Mouse (Mus musculus) common myeloid progenitor, adult 5-6 weeks (primary cell): ENCODE results near the gene Megf11. TPM values are rescaled to one million over a fixed set of nuclear protein-coding genes. Genes with fewer than 3 reads are reported as not detected.
"Not testable (repeated sequence)": the region's sequence is repeated elsewhere in the genome, so short reads cannot be mapped to it uniquely, and the experiment has no call there.

Experiments
- ATAC-seq: replicated peaks from 2 replicates; pipeline ENCODE4 v1.8.0; 2016; ENCODE audit warnings: low read depth, mild to moderate bottlenecking, moderate TSS enrichment, inconsistent platforms; ENCODE audit not compliant: poor library complexity, severe bottlenecking
- total RNA-seq: library from RNA; stranded (forward); fragments of 200-1000, 187-1606 nt; gene quantifications from 2 replicates; pipeline ENCODE4 v1.2.3, GENCODE M21; 2017

The Megf11 gene
- total RNA-seq, 1 experiment from 2014 or later, result 0.23 TPM

DNA sequence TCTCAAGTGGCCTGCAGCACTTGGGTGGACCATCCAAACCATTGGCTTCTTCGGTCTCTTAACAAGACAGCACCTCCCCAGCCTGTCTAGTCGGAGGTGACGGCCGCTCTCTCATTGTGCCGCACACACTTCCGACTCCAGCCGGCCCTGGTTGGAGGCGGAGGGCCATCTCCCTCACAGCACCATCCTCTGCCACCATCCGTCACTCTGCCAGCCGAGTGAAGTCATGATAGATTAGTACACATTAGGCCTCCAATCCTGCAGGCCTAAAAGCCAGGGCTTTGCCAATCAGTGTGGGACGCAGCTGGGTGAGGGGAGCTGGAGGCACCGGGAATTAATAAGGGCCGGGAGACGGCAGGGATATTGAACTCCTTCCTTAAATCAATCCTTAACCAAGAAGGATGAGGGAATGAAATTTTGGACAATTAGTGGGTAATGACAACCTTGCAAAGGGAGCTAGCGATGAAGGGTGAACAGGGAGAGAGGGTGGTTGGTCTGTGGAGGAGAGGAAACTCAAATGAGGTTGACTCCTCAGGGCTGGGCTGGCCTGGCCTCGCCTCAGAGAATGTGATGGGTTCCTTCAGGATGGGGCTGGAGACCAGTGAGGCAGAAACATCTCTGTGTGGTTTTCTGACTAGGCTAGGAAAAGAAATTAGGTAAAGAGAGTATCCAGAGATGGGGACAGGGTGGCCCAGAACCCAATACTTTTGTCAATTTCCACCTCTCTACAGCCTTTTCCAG is 76.3 kb downstream of the Megf11 start:
- no peak for ATAC-seq

DNA sequence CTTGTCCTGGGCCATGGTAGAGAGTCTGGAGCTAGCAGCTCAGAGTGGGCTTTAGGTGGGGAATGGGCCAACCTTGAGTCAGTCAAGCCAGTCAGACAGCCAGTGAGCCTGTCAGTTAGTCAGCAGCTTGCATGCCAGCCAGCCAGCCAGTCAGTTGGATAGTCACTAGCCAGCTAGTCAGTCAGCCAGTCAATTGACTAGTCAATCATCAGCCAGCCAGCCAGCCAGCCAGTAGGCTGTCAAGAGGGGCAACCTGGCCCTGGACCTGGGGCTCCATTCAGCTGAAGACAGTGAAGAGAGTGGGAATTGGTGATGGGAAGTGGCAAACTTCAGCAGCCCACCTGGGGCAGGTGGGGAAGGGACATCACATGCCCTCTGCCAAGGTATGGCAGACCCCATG is 77.4 kb downstream of the Megf11 start:
- ATAC-seq, result no peak

DNA sequence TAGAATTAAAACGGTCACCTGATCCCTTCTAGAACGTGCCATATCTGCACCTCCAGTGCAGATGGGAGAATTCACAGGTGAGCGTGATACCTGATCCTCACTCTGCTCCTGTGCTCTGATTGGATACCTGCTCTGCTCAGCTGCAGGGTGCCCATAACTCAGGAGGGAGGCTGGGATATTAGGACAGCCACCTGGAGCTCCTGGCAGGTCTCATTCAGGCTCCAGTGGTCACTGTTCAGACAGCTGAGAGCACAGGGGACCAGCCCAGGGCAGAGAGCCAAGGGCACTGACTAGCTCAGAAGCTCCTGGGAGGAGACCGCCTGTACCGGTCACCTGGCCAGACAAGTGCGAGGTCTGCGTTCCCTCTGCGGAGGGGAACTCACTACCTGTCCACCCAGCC is 80.7 kb downstream of the Megf11 start:
- ATAC-seq, result no peak

DNA sequence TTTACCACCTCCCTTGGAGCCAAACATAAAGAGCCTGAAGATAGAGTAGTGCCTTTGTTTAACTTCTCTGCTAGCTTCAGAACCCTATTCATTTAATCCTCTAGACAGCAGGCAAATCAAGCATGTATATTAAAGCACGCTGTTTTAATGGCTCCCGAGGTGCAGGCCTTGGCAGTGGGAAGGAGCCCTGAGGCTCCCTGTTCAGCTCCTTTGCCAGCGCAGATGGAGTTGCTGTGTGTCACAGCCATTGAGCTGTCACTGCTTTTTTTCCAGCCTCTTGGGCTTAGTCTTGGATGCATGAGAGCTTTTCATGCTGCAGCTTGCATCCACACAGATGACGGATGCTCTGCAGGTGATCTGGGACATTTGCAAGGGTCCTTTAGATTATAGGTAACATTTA is 81.1 kb downstream of the Megf11 start:
- ATAC-seq, result no peak

DNA sequence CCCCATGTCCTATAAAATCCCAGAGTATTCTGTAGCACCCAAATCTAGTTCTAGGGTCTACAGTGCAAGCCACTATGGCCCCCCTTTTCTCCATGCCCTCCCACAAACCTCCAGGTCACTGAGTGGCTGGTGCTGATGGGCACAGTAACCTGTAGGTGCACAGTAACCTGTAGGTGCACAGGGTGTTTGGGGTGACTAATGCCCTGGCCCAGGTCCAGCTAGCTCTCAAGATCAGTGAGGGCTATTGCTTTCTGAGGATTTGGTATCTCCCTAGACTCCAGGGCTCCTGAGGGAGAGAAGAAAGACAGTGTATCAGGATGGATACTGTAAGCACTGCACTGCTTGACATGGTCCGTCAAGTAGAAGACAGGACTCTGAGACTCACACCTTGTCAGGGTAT is 85.4 kb downstream of the Megf11 start:
- ATAC-seq, result no peak

DNA sequence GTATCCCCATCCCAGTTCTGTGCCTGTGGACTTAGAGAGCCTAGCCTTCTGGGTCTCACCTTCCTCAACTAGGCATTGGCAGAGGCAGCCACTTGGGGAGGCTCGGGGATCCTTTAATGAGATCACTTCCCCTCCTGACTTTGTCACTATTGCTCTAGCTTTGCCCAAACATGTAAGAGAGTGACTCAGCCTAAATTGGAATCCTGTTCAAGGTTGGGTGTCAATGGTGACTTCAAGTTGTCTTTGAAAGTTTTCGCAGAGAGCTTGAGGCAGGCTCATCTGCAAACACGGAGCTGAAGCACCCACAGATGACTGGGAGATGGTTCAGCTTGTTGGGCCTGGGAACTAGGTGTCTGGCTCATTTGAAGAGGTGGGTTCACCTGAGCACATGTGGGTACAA is 85.9 kb downstream of the Megf11 start:
- ATAC-seq, result no peak

DNA sequence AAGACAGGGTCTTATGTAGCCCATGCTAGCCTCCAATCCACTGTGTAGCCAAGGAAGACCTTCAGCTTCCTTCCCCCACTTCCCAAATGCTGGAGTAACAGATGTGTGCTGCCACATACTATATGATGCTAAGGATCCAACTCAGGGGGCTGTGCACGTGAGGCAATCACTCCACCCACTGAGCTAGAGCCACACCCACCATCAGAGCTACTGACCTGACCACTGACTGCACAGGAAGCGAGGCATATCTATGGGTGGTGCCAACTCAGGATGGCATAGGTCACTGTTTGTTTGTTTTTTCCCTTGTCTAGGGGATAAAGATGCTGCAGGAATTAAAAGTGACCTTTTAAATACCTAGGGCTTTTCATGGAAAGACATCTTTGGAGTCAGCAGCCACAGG is 86.7 kb downstream of the Megf11 start:
- peak; percentile 43; the same call in 1 of the 2 replicates for ATAC-seq

DNA sequence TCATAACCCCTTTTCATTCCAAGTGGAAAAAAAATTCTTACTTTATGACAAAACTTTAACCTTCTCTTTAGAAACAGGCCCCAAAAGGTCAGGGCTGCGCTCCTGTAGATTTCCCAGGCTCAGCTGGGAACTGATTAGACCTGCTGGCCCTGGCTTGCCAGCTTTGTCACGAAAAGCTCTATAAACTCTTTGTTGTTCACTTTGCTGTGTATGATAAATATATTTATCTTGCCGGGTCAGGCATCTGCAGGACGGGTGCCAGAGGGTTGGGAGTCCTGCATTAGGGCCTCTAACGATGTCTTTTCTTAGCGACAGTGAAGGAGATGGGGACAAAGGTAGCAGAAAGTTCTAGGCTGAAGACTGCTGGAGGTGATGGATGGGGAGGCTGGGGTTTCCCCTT is 87.3 kb downstream of the Megf11 start:
- ATAC-seq, result peak; percentile 11; the same call in 1 of the 2 replicates

DNA sequence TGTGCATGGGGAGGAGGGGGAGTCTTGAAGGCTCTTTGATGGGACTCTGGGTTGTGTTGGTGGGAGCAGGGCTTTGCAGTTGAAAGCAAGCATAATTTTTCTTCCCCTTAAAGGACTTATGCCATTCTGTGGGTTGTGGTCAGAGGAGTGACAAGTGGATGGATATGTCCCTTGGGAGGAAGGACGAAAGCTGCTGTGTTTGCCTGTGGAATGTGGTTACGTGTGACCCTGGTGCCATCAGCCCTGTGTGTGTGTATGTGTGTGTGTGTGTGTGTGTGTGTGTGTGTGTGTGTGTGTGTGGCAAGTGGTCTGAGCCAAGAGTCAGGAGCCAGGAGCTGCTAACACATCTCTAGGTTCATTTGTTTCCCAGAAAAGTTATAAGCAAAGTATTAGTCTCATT is 87.7 kb downstream of the Megf11 start:
- peak; percentile 70 for ATAC-seq

DNA sequence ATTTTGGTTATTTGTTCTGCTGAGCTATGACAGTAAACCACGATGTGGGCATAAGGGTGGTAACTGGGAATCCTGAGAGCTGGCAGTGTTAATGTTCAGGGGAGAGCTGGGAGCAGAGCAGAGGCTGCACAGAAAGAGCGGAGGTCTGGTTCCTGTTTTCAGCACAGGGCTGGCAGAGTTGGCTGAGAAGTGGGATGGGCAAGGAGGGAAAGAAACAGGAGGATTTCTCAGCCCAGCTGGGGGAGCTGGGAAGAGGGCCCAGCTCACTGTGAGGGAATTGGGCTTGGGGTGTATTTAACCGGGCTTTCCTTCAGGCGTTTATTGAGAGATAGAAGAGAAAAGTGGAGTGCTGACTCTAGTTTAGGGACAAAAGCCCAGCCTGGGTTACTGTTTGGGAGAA is 88.3 kb downstream of the Megf11 start:
- no peak for ATAC-seq

DNA sequence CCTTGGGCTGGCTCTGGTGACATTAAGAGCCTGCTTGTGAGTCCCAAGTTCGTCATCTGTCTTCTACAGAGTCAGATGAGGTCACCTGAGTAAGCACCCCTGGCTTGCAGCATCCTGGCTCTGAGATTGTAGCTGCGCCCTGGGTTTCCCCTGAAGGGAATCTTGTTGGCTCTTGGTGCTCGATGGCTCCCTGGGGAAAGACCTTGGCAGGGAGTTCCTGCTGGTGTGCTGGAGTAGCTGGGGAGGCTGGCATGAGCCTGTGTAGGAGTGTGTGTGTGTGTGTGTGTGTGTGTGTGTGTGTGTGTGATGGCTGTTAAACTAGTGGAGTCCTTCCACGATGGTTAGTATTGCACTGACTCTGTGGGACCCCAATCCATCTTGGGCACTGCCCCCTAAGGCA is 88.7 kb downstream of the Megf11 start:
- no peak for ATAC-seq

DNA sequence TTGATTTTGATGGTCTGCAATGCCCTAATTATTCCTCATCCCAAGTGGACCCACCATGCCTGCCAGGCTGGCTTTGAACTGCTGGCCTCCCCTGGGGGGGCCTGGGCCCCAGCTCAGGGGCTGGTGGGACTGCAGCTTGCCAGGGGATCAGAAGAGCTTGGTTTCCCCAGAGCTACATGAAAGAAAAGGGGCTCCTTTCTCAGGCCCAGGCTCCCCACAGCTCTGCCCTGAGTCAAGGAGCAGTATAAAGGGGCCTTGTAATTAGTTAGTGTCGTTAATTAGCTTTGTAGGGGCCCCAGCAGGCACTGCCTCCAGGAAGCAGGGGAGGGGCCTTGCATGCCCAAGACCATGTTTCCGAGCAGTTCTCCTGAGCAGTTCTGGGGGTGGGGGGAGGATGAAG is 90.5 kb downstream of the Megf11 start:
- no peak for ATAC-seq

DNA sequence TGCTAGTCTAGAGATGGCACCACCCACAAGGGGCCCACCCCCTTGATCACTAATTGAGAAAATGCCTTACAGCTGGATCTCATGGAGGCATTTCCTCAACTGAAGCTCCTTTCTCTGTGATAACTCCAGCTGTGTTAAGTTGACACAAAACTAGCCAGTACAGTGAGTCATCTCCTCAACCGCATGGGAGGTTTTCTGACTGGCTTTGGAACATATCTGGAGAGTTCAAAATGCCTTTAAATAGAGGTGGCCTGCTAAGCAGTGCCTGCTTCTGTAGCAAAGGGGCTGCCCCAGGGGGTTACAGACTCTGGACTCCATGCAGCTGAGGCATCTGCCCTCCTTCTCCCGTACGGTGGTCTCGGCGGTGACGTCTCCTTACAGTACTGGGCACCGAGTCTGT is 92.0 kb downstream of the Megf11 start:
- ATAC-seq, result not testable (repeated sequence)

DNA sequence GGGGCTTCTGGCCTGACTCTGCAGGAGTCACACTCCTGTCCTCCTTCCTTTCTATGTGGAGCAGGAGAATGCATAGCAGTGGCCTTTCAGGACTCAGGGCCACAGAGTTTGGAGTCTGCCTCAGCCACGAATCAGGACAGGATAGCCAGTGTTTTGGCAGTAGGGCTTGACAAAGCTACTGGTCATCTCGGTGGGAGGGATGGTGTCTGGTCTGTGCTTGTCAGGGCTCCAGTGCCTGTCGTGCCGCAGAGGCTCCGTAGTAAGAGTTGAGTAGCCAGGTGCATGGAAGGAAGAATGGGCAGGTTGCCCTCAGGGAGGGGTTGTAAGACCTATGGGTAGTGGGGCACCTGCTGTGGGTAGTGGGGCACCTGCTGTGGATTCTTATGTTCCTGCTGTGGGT is 96.7 kb downstream of the Megf11 start:
- no peak for ATAC-seq

DNA sequence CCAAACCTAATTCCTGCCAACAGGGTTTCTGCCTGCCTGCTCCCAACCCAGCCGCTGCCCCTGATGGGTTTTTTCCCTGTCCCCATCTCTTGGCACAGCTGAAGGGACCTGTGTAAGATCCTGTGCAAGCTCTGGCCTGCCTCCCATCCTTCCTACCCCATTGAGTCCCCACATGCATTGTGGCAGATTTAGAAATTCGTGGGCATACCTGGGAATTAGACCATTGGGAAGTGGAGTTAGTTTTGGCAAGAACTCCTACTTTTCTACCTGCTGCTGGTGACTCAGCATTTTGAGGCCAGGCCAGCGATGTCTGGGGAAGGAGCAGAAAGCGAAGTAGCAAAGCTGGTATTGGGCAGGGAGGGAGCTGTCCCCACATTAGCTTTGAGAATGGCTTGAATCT is 102.0 kb downstream of the Megf11 start:
- no peak for ATAC-seq

DNA sequence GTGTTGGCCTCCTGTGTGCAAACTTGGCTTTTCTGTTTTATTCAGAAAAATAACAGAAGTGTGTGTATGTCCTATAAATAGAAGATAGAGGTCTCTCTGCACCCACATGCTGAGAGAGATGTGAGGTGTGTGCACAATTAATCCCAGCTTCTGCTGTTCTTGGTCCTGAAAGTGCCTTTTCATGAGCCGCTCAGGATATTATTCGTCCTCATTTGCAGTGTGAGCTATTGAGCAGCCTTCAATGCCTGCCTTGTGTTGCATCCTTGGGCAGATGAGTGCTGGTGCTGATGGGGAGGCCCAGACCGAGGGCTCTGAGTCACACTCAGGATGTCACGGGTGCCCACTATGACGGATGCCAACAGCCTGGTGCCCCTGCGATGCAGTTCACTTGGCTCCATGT is 109.2 kb downstream of the Megf11 start:
- no peak for ATAC-seq

DNA sequence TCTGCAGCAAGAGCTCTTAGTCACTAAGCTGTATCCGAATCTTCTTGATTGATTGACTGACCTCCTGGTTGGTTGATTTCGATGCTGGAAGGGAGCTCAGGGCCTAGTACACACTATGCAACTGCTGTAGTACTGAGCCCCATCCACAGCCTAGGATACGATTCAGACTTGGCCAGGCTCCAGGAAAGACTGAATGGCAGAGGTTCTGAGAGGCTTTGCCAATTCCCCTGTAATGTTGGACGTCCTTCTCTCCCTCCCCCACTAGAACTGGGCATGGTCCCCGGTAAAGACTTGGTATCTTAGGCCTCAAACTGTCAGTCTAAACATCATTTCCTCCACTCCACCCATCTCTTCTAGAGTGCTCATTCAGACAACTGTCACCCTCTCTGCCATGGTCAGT is 113.5 kb downstream of the Megf11 start:
- ATAC-seq, result no peak

DNA sequence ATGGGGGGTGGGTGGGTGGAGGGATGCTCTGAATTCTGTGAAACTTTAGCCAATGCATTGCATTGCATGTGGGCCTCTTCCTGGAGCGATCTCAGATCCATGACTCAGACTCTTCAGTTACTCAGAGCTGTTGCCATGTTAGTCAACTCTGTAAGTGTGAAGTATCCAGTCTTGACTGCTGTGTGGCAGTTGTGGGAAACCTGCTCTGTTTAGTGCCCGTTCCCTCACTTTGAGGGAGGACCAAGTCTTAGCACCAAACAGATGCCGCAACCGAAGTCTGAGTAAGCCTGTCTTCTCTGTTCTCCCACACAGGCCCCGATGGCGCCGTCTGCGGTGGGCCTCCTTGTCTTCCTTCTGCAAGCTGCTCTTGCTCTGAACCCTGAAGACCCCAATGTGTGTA is 115.8 kb downstream of the Megf11 start:
- ATAC-seq, result no peak

DNA sequence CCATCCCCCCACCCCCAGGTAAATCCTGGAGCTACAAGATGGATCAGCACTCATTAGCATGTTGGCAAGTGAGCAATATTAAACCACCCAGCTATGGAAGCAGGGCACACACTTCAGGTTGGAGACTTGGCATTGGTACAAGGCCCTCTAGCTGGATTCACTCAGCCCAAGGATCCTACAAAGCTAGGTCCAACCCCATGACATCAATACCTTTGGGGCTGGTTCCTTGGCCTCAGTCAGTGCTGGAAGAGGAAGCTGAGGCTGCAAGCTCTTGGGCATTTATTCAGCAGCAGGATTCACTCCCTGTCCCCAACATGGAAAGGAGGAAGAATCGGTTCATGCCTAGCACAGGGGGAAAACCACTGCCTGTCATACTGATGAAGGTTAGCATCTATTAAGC is 118.6 kb downstream of the Megf11 start:
- ATAC-seq, result no peak

DNA sequence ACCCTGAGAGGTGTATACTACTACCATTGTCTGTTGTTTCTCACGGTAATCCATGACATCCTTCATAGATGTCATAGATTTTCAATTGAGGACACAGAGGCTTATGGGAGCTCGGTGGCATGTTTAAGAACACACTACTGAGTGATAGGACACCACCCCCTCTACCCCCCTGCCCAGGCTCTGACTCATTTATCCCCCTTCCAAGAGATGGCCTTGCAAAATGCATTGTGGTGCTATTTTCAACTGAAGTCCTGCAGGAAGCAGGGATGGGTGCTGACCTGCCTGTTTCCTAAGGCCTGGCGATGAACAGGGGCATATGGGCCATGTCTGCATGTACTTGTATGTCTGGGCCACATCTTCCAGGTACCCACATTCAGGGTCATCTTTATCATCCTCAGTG is 119.0 kb downstream of the Megf11 start:
- no peak for ATAC-seq

DNA sequence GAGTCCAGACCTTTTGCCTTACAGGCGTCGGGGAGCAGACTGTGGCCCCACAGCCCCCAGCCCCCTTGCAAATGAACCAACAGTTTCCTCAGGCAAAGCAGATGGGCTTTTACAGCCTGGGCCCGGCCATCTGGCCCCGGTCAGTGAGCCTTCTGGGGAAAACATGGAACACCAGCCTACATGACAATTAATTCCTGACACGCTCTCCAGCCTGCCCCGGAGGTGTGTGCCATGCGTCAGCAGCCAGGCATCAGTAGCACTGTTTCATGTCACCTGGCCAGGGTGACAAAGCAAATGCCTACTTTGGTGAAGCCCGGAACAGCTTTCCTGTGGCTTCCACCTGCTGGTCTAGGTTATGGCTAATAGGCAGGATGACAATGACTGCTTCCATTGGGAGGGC is 119.5 kb downstream of the Megf11 start:
- no peak for ATAC-seq

DNA sequence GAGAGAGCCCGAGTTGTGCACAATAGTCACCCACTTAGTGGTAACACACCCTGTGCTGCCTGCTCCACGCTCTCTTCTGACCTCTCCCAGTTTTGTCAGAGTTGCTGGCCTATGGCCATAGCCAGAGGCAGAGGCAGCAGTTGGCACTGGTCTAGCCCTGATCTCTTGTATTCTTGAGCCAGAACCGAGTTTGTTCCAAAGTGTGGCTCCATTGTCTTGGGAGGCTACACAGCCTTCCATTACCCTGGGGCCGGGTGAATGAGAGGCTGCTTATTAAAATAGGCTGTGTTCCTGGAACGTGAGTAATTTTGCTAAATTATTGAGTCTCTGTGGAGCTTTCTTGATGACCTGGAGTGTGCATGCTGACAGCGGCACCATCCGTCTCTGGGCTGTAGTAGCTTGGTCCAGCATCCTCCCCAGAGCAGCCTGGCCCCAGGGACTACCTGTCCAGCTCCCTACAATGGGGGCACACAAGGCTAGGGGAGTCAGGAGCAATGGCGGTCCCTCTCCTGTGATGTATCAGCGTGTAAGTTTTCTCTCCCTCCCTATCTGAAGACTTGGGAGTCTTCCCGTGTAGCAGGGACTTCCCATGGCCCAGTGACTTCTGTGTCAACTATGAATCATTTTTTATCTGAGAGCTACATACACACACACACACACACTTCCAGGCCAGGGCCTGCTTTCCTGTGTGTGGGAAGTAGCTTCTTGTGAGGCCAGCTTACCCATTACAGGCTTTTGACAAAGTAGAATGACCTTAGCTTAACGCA is 121.2 kb downstream of the Megf11 start:
- no peak for ATAC-seq
